Mouse (Mus musculus): ENCODE measurements at regions not wholly inside any gene's neighbourhood (a gene's known extent, or its start where the extent isn't known, plus 50 kb on each side); places are given as distances from the start of the nearest gene placed in this dataset.

GRCm38 (mm10) chr1:76489681-76490492 lies 943.8 kb downstream of the Slc4a3 start:
- no peak for TF ChIP-seq CTCF (IDR thresholded peaks at IDR 0.05; ENCODE audit: low read depth)
- no peak for TF ChIP-seq EP300 (IDR thresholded peaks at IDR 0.05; ENCODE audit: low read depth)

All from liver, postnatal 0 days (tissue).